Mouse (Mus musculus) retina, embryonic 14.5 days (tissue): Measurements from ENCODE around the gene Npvf.
"Not testable (repeated sequence)": the region's sequence is repeated elsewhere in the genome, so short reads cannot be mapped to it uniquely, and the experiment has no call there.

Source experiments
- DNase-seq: peaks from one replicate; pipeline ENCODE4 v3.0.0-alpha.2; 2015; ENCODE audit warnings: low spot score

Npvf gene

DNA sequence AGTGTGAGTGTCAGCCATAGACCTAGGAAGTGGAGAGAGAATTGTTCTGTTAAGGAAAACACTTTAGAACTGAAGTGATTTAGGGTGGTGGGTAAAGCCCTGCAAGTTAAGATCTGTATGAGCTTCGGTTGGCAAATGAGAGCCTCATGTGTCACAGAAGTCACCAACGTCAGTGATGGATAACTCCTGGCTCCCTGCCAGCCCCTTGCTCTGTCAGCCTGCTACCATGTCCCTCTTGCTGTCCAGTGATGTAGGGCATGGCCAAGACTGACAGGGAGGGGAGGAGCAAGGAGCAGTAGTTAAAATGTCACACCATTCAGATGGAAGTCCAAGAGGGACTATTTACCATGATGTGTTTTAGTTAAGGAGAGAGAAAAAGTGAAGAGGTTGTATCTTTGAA is 14.6 kb downstream of the Npvf start:
- no peak for DNase-seq

DNA sequence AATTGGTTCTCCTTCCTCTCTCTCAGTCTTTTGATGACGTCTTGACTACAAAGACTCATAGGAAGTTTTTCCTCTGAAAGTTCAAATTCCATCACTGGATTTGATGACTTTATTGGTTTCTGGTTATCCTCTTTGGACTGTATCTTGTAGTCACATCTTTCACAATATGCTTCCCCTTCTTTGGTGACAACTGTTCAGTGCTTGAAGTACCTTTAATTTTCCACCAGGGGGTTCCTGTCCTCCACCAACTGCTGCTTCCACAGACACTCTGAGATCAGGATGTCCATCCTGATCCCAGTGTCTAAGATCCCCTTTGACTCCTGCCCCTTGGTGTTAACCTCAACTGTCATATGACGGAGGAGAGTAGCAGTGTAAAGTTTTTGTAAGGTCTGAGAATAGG is 28.1 kb downstream of the Npvf start:
- not testable (repeated sequence) for DNase-seq

DNA sequence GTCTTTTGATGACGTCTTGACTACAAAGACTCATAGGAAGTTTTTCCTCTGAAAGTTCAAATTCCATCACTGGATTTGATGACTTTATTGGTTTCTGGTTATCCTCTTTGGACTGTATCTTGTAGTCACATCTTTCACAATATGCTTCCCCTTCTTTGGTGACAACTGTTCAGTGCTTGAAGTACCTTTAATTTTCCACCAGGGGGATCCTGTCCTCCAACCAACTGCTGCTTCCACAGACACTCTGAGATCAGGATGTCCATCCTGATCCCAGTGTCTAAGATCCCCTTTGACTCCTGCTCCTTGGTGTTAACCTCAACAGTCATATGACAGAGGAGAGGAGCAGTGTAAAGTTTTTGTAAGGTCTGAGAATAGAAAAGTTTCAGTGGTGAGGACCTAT is 36.0 kb downstream of the Npvf start:
- peak; percentile 33 for DNase-seq

DNA sequence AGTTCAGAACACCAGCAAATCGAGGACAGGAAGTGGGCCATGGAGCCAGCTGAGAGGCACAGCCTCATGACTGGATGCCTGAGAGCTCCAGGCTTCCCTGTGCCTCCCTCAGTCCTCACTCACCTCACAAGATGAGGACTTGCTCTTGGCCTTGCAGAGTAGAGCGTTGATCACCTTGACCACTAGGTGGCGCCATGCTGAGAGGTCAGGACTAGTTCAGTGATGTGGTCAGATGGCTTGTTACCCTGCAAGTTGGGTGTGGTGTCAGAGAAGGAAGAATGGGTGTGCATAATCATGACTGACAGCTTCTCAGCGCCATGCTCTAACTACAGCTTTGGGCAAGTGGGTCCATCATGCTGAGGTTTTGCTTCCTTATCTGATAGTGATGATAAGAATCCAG is 52.6 kb downstream of the Npvf start:
- peak; percentile 70 for DNase-seq
